Mouse (Mus musculus) lung, embryonic 15.5 days (tissue): ENCODE measurements around the gene Rpl31. TPM values are rescaled to one million over a fixed set of nuclear protein-coding genes. Genes with fewer than 3 reads are reported as not detected.

Source experiments
- ATAC-seq: fragments of 200-750 bp; cut with Nextera tagmentation; 2 replicates; pipeline ENCODE4 v1.8.0; 2017; ENCODE audit warnings: moderate number of reproducible peaks, borderline replicate concordance; ENCODE audit not compliant: low FRiP score, low TSS enrichment; ENCODE audit errors: extremely low read depth
- H3K27ac ChIP-seq: fragments of 300-500 bp; sonication (generic); 2 replicates; pipeline ENCODE4 v1.5.1; 2015; ENCODE audit warnings: moderate library complexity, mild to moderate bottlenecking, inconsistent platforms
- H3K27me3 ChIP-seq: fragments of 300-500 bp; sonication (generic); 2 replicates; pipeline ENCODE4 v1.6.1; 2015; ENCODE audit warnings: inconsistent platforms
- H3K36me3 ChIP-seq: fragments of 300-500 bp; sonication (generic); 2 replicates; pipeline ENCODE4 v1.6.1; 2015; ENCODE audit warnings: inconsistent platforms
- H3K4me1 ChIP-seq: fragments of 300-500 bp; sonication (generic); 2 replicates; pipeline ENCODE4 v1.6.1; 2015; ENCODE audit warnings: inconsistent platforms
- H3K4me2 ChIP-seq: fragments of 300-500 bp; sonication (generic); 2 replicates; pipeline ENCODE4 v1.6.1; 2015; ENCODE audit warnings: inconsistent platforms, mild to moderate bottlenecking, moderate library complexity
- H3K4me3 ChIP-seq: fragments of 300-500 bp; sonication (generic); 2 replicates; pipeline ENCODE4 v1.5.1; 2015; ENCODE audit warnings: mild to moderate bottlenecking, inconsistent platforms
- H3K9ac ChIP-seq: fragments of 300-500 bp; sonication (generic); 2 replicates; pipeline ENCODE4 v1.6.1; 2015; ENCODE audit warnings: inconsistent platforms
- H3K9me3 ChIP-seq: fragments of 300-500 bp; sonication (generic); 2 replicates; pipeline ENCODE4 v1.6.1; 2016; ENCODE audit warnings: inconsistent platforms
- WGBS: fragments of 180-500 bp; shearing (Covaris S2); methylation state at CpG from one replicate; pipeline ENCODE4 v1.1.7; 2015; 5-methylcytosine and 5-hydroxymethylcytosine counted together
- polyA plus RNA-seq: library from polyadenylated mRNA; unstranded; fragments of >200 nt; fragmentation: Nextera tagmentation; extraction: Ambion mirVana; gene quantifications from 2 replicates; pipeline ENCODE4 v1.2.1, GENCODE M21; 2015

The Rpl31 gene
- polyA plus RNA-seq, 1 experiment from 2014 or later: 454 TPM

- 73% methylated on average over 4 of the region's 4 CpGs for WGBS
- H3K4me2 ChIP-seq: no peak overlapping the region
- no peaks in the 10 kb centered on the region for H3K4me1 ChIP-seq
- H3K9me3 ChIP-seq: no peaks in the 10 kb centered on the region
- H3K4me3 ChIP-seq: no peak overlapping the region
- no peaks in the 10 kb centered on the region for H3K27me3 ChIP-seq
- no peak for ATAC-seq
- H3K27ac ChIP-seq: no peak overlapping the region
- H3K9ac ChIP-seq: no peak overlapping the region
- 0 out of 2 replicates have a peak, but pooled peaks cover 6% of the 10 kb centered on the region for H3K36me3 ChIP-seq
Measured at GRCm38 (mm10) chr1:39387497-39387896, 19.9 kb downstream of the Rpl31 start.

DNA sequence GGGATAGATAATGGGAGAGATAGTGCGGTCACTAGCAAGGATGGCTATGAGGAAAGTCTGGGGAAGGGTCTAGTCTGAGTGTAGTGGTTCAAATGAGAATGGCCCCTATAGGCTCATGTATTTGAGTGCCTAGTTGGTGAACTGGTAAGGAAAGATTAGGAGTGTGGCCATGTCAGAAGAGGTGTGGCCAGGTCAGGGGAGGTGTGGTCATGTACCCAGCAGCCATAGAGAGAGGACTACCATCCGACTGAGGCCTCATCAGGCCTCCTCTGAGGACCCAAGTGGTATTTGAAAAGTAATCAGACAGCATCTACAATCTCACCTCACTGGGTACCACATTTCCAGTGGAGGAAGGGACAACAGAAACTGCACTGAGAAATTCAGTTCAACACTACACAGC, 20.5 kb downstream of the Rpl31 start:
- H3K36me3 ChIP-seq: 0 out of 2 replicates have a peak, but pooled peaks cover 6% of the 10 kb centered on the region
- 81% methylated on average over 2 of the region's 2 CpGs for WGBS
- no peak overlapping the region for H3K4me3 ChIP-seq
- no peak overlapping the region for H3K9ac ChIP-seq
- no peaks in the 10 kb centered on the region for H3K9me3 ChIP-seq
- no peaks in the 10 kb centered on the region for H3K4me1 ChIP-seq
- no peaks in the 10 kb centered on the region for H3K27me3 ChIP-seq
- no peak overlapping the region for H3K27ac ChIP-seq
- no peak overlapping the region for H3K4me2 ChIP-seq
- ATAC-seq: no peak

DNA sequence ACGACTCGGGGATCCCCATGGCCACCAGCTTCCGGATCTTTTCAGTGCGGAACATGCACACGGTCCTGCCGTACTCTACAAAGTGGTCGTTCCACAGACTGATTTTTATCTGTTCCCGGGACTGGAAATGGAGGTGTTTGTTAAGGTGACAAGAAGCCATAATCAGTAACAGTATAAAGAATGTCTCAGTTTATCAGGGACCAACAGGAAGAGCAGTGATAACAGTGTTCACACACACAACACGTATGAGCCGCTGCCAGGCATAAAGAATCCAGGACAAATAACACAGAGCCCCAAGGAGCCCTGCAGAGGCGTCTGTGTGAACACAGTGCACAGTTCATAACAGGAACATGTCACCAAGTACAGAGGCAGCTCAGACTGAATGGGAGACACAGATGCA, 21.7 kb downstream of the Rpl31 start:
- Histone ChIP-seq H3K27me3 (no peaks in the 10 kb centered on the region), H3K4me3 (no peak overlapping the region), H3K4me2 (no peak overlapping the region), H3K27ac (no peak overlapping the region), H3K9ac (no peak overlapping the region), H3K4me1 (peaks cover 8% of the 10 kb centered on the region; the same call in 1 of the 2 replicates), H3K36me3 (0 out of 2 replicates have a peak, but pooled peaks cover 6% of the 10 kb centered on the region), H3K9me3 (no peaks in the 10 kb centered on the region)
- no peak for ATAC-seq
- 72% methylated on average over 11 of the region's 11 CpGs for WGBS

GRCm38 (mm10) chr1:39391652-39392051, 24.0 kb downstream of the Rpl31 start:
- WGBS: 89% methylated on average over 6 of the region's 6 CpGs
- no peak overlapping the region for H3K4me3 ChIP-seq
- no peak overlapping the region for H3K9ac ChIP-seq
- 0 out of 2 replicates have a peak, but pooled peaks cover 3% of the 10 kb centered on the region for H3K36me3 ChIP-seq
- no peaks in the 10 kb centered on the region for H3K9me3 ChIP-seq
- H3K4me2 ChIP-seq: no peak overlapping the region
- H3K27me3 ChIP-seq: no peaks in the 10 kb centered on the region
- no peak for ATAC-seq
- H3K4me1 ChIP-seq: peaks cover 14% of the 10 kb centered on the region
- H3K27ac ChIP-seq: no peak overlapping the region

DNA sequence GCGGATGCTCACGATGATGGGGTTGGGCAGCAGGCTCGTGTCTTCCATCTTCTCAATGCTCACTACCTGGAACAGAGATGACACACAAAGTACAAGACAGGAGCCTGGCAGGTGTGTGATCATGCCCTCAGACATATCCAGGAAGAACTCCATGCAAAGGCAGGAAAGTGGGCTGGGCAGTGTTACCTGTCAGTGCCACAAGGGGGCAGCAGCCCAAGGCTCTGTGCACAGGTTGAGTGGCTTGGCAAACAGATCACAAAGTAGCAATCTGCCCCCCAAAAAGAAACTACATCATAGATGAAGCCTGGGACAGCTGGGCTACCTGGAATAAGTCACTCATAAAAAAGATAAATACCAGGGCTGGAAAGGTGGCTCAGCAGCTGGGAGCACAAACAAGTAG, 24.5 kb downstream of the Rpl31 start:
- no peaks in the 10 kb centered on the region for H3K27me3 ChIP-seq
- H3K4me3 ChIP-seq: no peak overlapping the region
- no peak overlapping the region for H3K4me2 ChIP-seq
- ATAC-seq: no peak
- H3K4me1 ChIP-seq: peaks cover 14% of the 10 kb centered on the region
- peak overlapping the region; percentile 95; the same call in 1 of the 2 replicates for H3K27ac ChIP-seq
- no peaks in the 10 kb centered on the region for H3K9me3 ChIP-seq
- no peak overlapping the region for H3K9ac ChIP-seq
- WGBS: 52% methylated on average over 3 of the region's 3 CpGs
- H3K36me3 ChIP-seq: 0 out of 2 replicates have a peak, but pooled peaks cover 3% of the 10 kb centered on the region

DNA sequence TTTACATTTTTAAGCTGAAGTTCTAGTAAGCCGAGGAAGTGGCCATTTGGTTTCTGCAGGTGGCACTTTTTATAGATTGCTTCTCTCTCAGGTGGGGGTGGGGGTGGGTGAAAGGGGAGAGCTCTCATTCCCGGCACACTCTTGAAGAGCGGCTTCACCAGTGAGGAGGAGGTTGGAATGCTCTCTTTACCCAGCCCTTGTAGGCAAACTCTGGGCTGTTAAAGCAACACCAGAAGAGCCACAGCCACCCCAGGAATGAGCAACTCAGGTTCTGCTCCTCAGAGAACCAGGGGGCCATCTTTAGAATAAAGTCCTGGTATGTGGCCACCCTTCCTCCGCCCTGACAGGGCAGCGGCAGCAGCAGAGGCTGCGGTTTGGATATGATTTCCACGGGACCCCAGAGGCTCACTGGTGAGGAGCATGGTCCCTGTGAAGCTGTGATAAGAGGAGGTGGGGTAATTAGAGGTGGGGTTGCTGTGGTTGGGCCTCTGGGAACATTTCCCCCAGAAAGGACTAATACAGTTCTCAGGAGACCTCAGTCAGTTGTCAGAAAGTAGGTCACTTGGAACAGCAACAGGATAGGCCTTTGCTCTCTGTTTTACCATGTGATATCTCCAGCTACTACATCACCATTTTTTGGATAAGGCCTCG, 25.7 kb downstream of the Rpl31 start:
- Histone ChIP-seq H3K4me3 (no peak overlapping the region), H3K27ac (peak overlapping the region; percentile 95), H3K9me3 (no peaks in the 10 kb centered on the region), H3K27me3 (no peaks in the 10 kb centered on the region), H3K4me1 (peaks cover 18% of the 10 kb centered on the region), H3K36me3 (0 out of 2 replicates have a peak, but pooled peaks cover under 1% of the 10 kb centered on the region), H3K9ac (0 out of 2 replicates have a peak overlapping the region, but pooled peaks have one; percentile 5), H3K4me2 (0 out of 2 replicates have a peak overlapping the region, but pooled peaks have one; percentile 24)
- WGBS: 56% methylated on average over 8 of the region's 8 CpGs
- peak; percentile 77; the same call in 1 of the 2 replicates for ATAC-seq

GRCm38 (mm10) chr1:39394096-39394495, 26.5 kb downstream of the Rpl31 start:
- no peak overlapping the region for H3K9ac ChIP-seq

DNA sequence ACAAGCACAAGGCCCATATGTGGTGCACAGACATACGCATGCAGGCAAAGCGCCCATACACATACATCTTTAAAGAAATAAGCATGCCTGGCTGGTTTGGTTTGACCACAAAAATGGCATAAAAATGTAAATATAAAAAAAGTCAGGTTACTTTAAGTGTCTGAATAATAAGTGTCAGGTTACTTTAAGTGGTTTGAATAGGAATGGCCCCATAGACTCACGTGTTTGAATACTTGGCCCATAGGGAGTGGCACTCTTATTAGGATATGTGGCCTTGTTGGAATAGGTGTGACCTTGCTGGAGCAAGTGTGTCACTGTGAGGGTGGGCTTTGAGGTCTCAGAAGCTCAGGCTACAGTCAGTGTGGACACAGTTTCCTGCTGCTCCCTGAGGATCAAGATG, 27.0 kb downstream of the Rpl31 start:
- no peaks in the 10 kb centered on the region for H3K9me3 ChIP-seq
- no peak overlapping the region for H3K4me3 ChIP-seq
- H3K27ac ChIP-seq: peak overlapping the region; percentile 95
- H3K27me3 ChIP-seq: no peaks in the 10 kb centered on the region
- 63% methylated on average over 3 of the region's 3 CpGs for WGBS
- H3K36me3 ChIP-seq: no peaks in the 10 kb centered on the region
- H3K4me1 ChIP-seq: peaks cover 21% of the 10 kb centered on the region
- no peak for ATAC-seq
- H3K9ac ChIP-seq: no peak overlapping the region
- no peak overlapping the region for H3K4me2 ChIP-seq

More at GRCm38 (mm10) chr1:39394096-39394495, 26.5 kb downstream of the Rpl31 start:
- Histone ChIP-seq H3K9me3 (no peaks in the 10 kb centered on the region), H3K4me3 (no peak overlapping the region), H3K4me1 (peaks cover 21% of the 10 kb centered on the region), H3K4me2 (0 out of 2 replicates have a peak overlapping the region, but pooled peaks have one; percentile 7), H3K36me3 (no peaks in the 10 kb centered on the region), H3K27ac (peak overlapping the region; percentile 95), H3K27me3 (no peaks in the 10 kb centered on the region)
- 51% methylated on average over 10 of the region's 10 CpGs for WGBS
- no peak for ATAC-seq

DNA sequence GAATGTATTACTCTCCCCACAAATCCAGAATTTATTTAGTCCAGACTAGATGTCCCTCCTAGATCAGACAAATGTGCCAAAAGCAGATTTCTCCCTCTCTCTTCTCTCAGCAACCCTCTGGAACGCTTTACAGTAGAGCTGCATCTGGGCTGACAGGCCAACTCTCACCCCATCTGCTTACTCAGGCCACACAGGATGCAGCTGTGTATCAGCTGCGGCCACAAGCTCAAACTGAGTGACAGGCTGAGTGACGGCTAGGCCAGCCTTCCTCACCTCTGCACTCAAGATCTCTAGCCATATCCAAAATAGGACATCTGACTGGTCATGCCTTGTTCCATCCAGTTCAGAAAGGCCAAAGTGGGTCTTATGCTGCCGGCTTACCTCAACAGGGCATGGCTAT, 28.7 kb downstream of the Rpl31 start:
- H3K9ac ChIP-seq: no peak overlapping the region
- no peaks in the 10 kb centered on the region for H3K36me3 ChIP-seq
- ATAC-seq: no peak
- no peaks in the 10 kb centered on the region for H3K9me3 ChIP-seq
- no peak overlapping the region for H3K4me3 ChIP-seq
- H3K27me3 ChIP-seq: no peaks in the 10 kb centered on the region
- peaks cover 21% of the 10 kb centered on the region for H3K4me1 ChIP-seq
- H3K27ac ChIP-seq: no peak overlapping the region
- 44% methylated on average over 4 of the region's 4 CpGs for WGBS
- H3K4me2 ChIP-seq: no peak overlapping the region

DNA sequence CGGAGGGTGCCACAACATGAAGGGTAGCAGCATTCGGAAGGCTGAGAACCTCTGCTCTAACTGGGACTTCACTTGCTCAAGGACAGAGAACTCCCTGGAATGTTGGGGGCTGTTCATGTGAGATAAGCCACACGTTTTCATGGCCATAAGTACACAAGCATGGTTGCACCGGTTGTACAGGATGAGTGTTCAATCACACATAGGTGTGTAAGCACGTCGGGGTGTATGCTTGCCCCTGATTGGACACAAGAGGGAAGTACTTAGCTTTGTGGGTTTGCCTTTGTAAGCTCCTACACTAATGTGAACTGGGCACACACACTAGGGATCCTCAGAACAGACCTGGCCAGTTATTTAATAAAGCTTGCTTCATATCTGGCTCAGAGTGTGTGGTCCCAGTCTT, 30.6 kb downstream of the Rpl31 start:
- Histone ChIP-seq H3K9me3 (no peaks in the 10 kb centered on the region), H3K4me3 (no peak overlapping the region), H3K36me3 (no peaks in the 10 kb centered on the region), H3K27ac (no peak overlapping the region), H3K27me3 (no peaks in the 10 kb centered on the region), H3K9ac (no peak overlapping the region), H3K4me2 (no peak overlapping the region), H3K4me1 (peaks cover 21% of the 10 kb centered on the region)
- 68% methylated on average over 6 of the region's 6 CpGs for WGBS
- ATAC-seq: no peak; the same call in 1 of the 2 replicates

GRCm38 (mm10) chr1:39399228-39399627, 31.6 kb downstream of the Rpl31 start:
- H3K36me3 ChIP-seq: no peaks in the 10 kb centered on the region
- no peak overlapping the region for H3K9ac ChIP-seq
- peaks cover 14% of the 10 kb centered on the region; the same call in 1 of the 2 replicates for H3K4me1 ChIP-seq
- WGBS: 58% methylated on average over 4 of the region's 4 CpGs
- no peak overlapping the region for H3K4me2 ChIP-seq
- no peak overlapping the region for H3K4me3 ChIP-seq
- ATAC-seq: no peak
- peak overlapping the region; percentile 2; the same call in 1 of the 2 replicates for H3K27ac ChIP-seq
- H3K27me3 ChIP-seq: no peaks in the 10 kb centered on the region
- H3K9me3 ChIP-seq: no peaks in the 10 kb centered on the region

DNA sequence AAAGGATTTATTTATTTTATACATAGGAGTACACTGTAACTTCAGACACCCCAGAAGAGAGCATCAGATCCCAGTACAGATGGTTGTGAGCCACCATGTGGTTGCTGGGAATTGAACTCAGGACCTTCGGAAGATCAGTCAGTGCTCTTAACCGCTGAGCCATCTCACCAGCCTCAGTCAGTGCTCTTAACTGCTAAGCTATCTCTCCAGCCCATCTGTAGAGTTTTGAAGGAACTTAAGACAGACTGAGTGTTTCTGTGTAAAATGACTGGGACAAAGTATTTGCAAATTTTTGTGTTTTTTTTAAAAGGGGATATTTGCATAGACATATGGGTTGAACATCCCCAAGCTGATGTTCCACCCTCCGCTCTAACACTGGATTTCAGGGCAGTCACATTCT, 32.5 kb downstream of the Rpl31 start:
- no peak overlapping the region for H3K4me2 ChIP-seq
- no peaks in the 10 kb centered on the region for H3K36me3 ChIP-seq
- no peak overlapping the region for H3K9ac ChIP-seq
- H3K27ac ChIP-seq: no peak overlapping the region
- WGBS: 80% methylated on average over 3 of the region's 3 CpGs
- H3K4me1 ChIP-seq: peaks cover 11% of the 10 kb centered on the region; the same call in 1 of the 2 replicates
- no peaks in the 10 kb centered on the region for H3K9me3 ChIP-seq
- ATAC-seq: no peak
- H3K4me3 ChIP-seq: no peak overlapping the region
- H3K27me3 ChIP-seq: no peaks in the 10 kb centered on the region
